Mouse (Mus musculus) heart, embryonic 13.5 days (tissue): ENCODE results near the gene Tpo. TPM values are rescaled to one million over a fixed set of nuclear protein-coding genes. Genes with fewer than 3 reads are reported as not detected.

Experiments
- ATAC-seq: fragments of 200-750 bp; cut with Nextera tagmentation; 2 replicates; pipeline ENCODE4 v1.8.0; 2017; ENCODE audit warnings: moderate TSS enrichment; ENCODE audit not compliant: insufficient number of reproducible peaks, low FRiP score, low TSS enrichment; ENCODE audit errors: extremely low read depth
- H3K27ac ChIP-seq: fragments of 300-500 bp; sonication (generic); replicated peaks from 2 replicates; pipeline ENCODE4 v1.5.1; 2015; ENCODE audit warnings: moderate library complexity, mild to moderate bottlenecking, inconsistent platforms
- H3K27me3 ChIP-seq: fragments of 300-500 bp; sonication (generic); replicated peaks from 2 replicates; pipeline ENCODE4 v1.6.1; 2015; ENCODE audit warnings: mild to moderate bottlenecking, inconsistent platforms
- H3K36me3 ChIP-seq: fragments of 300-500 bp; sonication (generic); 2 replicates; pipeline ENCODE4 v1.6.1; 2015; ENCODE audit warnings: mild to moderate bottlenecking, inconsistent platforms
- H3K4me1 ChIP-seq: fragments of 300-500 bp; sonication (generic); 2 replicates; pipeline ENCODE4 v1.6.1; 2015; ENCODE audit warnings: inconsistent platforms
- H3K4me2 ChIP-seq: fragments of 300-500 bp; sonication (generic); 2 replicates; pipeline ENCODE4 v1.6.1; 2015; ENCODE audit warnings: inconsistent platforms, mild to moderate bottlenecking, moderate library complexity
- H3K4me3 ChIP-seq: fragments of 300-500 bp; sonication (generic); 2 replicates; pipeline ENCODE4 v1.5.1; 2015; ENCODE audit warnings: moderate library complexity, mild to moderate bottlenecking, inconsistent platforms
- H3K9ac ChIP-seq: fragments of 300-500 bp; sonication (generic); 2 replicates; pipeline ENCODE4 v1.6.1; 2015; ENCODE audit warnings: inconsistent platforms, mild to moderate bottlenecking, moderate library complexity
- H3K9me3 ChIP-seq: fragments of 300-500 bp; sonication (generic); 2 replicates; pipeline ENCODE4 v1.6.1; 2016; ENCODE audit warnings: inconsistent platforms
- WGBS: fragments of 180-500 bp; shearing (Covaris S2); methylation state at CpG from one replicate; pipeline ENCODE4 v1.1.7; 2015; ENCODE audit warnings: mixed read lengths; 5-methylcytosine and 5-hydroxymethylcytosine counted together
- polyA plus RNA-seq: library from polyadenylated mRNA; unstranded; fragments of >200 nt; fragmentation: Nextera tagmentation; extraction: Ambion mirVana; gene quantifications from 2 replicates; pipeline ENCODE4 v1.2.1, GENCODE M21; 2015

The Tpo gene
- polyA plus RNA-seq, 1 experiment from 2014 or later, result 0.08 TPM

GRCm38 (mm10) chr12:30154079-30154673 lies 21.8 kb upstream of the Tpo start:
- ATAC-seq, result no peak
- Histone ChIP-seq H3K9me3 (0 out of 2 replicates have a peak, but pooled peaks cover 3% of the 10 kb centered on the region), H3K27ac (no peak overlapping the region), H3K9ac (no peak overlapping the region), H3K4me2 (no peak overlapping the region), H3K4me3 (no peak overlapping the region), H3K36me3 (no peaks in the 10 kb centered on the region), H3K27me3 (no peaks in the 10 kb centered on the region), H3K4me1 (peaks cover 2% of the 10 kb centered on the region)
- WGBS, result 58% methylated on average over 7 of the region's 7 CpGs

- 55% methylated on average over 3 of the region's 3 CpGs for WGBS
- Histone ChIP-seq H3K36me3 (no peaks in the 10 kb centered on the region), H3K4me2 (no peak overlapping the region), H3K27ac (no peak overlapping the region), H3K27me3 (0 out of 2 replicates have a peak, but pooled peaks cover 2% of the 10 kb centered on the region), H3K4me1 (peaks cover 2% of the 10 kb centered on the region; the same call in 1 of the 2 replicates), H3K4me3 (no peak overlapping the region), H3K9ac (no peak overlapping the region), H3K9me3 (no peaks in the 10 kb centered on the region)
- no peak for ATAC-seq
Measured at GRCm38 (mm10) chr12:30142085-30142484, 9.7 kb upstream of the Tpo start.

GRCm38 (mm10) chr12:30129411-30129716 lies 3.1 kb downstream of the Tpo start:
- H3K4me3 ChIP-seq, result no peak overlapping the region
- H3K27ac ChIP-seq, result no peak overlapping the region
- H3K4me2 ChIP-seq, result no peak overlapping the region
- H3K4me1 ChIP-seq, result peaks cover 3% of the 10 kb centered on the region; the same call in 1 of the 2 replicates
- H3K9me3 ChIP-seq, result no peaks in the 10 kb centered on the region
- no peak for ATAC-seq
- H3K9ac ChIP-seq, result no peak overlapping the region
- peaks cover 3% of the 10 kb centered on the region; the same call in 1 of the 2 replicates for H3K27me3 ChIP-seq
- 73% methylated on average over 6 of the region's 6 CpGs for WGBS
- H3K36me3 ChIP-seq, result no peaks in the 10 kb centered on the region

- peaks cover 3% of the 10 kb centered on the region; the same call in 1 of the 2 replicates for H3K27me3 ChIP-seq
- H3K4me2 ChIP-seq, result no peak overlapping the region
- H3K36me3 ChIP-seq, result no peaks in the 10 kb centered on the region
- H3K4me1 ChIP-seq, result peaks cover 3% of the 10 kb centered on the region; the same call in 1 of the 2 replicates
- no peak overlapping the region for H3K4me3 ChIP-seq
- no peak overlapping the region for H3K27ac ChIP-seq
- H3K9me3 ChIP-seq, result no peaks in the 10 kb centered on the region
- WGBS, result 61% methylated on average over 7 of the region's 7 CpGs
- no peak overlapping the region for H3K9ac ChIP-seq
- ATAC-seq, result no peak
Measured at GRCm38 (mm10) chr12:30128561-30129410, 3.6 kb downstream of the Tpo start.

- Histone ChIP-seq H3K36me3 (no peaks in the 10 kb centered on the region), H3K27ac (no peak overlapping the region), H3K4me2 (no peak overlapping the region), H3K27me3 (peaks cover 9% of the 10 kb centered on the region; the same call in 1 of the 2 replicates), H3K9ac (no peak overlapping the region), H3K4me1 (peaks cover 3% of the 10 kb centered on the region; the same call in 1 of the 2 replicates), H3K9me3 (no peaks in the 10 kb centered on the region), H3K4me3 (no peak overlapping the region)
- no peak for ATAC-seq
- WGBS, result 70% methylated on average over 7 of the region's 7 CpGs
Measured at GRCm38 (mm10) chr12:30122347-30122746, 10.1 kb downstream of the Tpo start.

- no peak overlapping the region for H3K27ac ChIP-seq
- H3K4me3 ChIP-seq, result no peak overlapping the region
- H3K27me3 ChIP-seq, result no peaks in the 10 kb centered on the region
- H3K4me1 ChIP-seq, result no peaks in the 10 kb centered on the region
- no peaks in the 10 kb centered on the region for H3K9me3 ChIP-seq
- no peak overlapping the region for H3K4me2 ChIP-seq
- ATAC-seq, result no peak
- WGBS, result 73% methylated on average over 2 of the region's 2 CpGs
- no peaks in the 10 kb centered on the region for H3K36me3 ChIP-seq
- H3K9ac ChIP-seq, result no peak overlapping the region
Measured at GRCm38 (mm10) chr12:30112271-30112670, 20.2 kb downstream of the Tpo start.

- Histone ChIP-seq H3K4me1 (no peaks in the 10 kb centered on the region), H3K4me3 (no peak overlapping the region), H3K9ac (no peak overlapping the region), H3K36me3 (no peaks in the 10 kb centered on the region), H3K9me3 (no peaks in the 10 kb centered on the region), H3K27ac (no peak overlapping the region), H3K27me3 (no peaks in the 10 kb centered on the region), H3K4me2 (no peak overlapping the region)
- no peak for ATAC-seq
- WGBS, result 71% methylated on average over 14 of the region's 14 CpGs
Measured at GRCm38 (mm10) chr12:30109646-30110605, 22.5 kb downstream of the Tpo start.

GRCm38 (mm10) chr12:30102891-30103565 lies 29.4 kb downstream of the Tpo start:
- no peak overlapping the region for H3K27ac ChIP-seq
- no peaks in the 10 kb centered on the region for H3K36me3 ChIP-seq
- H3K4me3 ChIP-seq, result no peak overlapping the region
- no peaks in the 10 kb centered on the region for H3K9me3 ChIP-seq
- H3K4me1 ChIP-seq, result no peaks in the 10 kb centered on the region
- peaks cover 19% of the 10 kb centered on the region for H3K27me3 ChIP-seq
- peak overlapping the region; percentile 52 for H3K4me2 ChIP-seq
- H3K9ac ChIP-seq, result no peak overlapping the region
- ATAC-seq, result no peak
- 28% methylated on average over 29 of the region's 29 CpGs for WGBS

GRCm38 (mm10) chr12:30092081-30092480 lies 40.3 kb downstream of the Tpo start:
- ATAC-seq, result no peak
- Histone ChIP-seq H3K9me3 (no peaks in the 10 kb centered on the region), H3K36me3 (no peaks in the 10 kb centered on the region), H3K27ac (no peak overlapping the region), H3K4me2 (no peak overlapping the region), H3K9ac (no peak overlapping the region), H3K4me1 (no peaks in the 10 kb centered on the region), H3K4me3 (no peak overlapping the region), H3K27me3 (no peaks in the 10 kb centered on the region)
- WGBS, result 79% methylated on average over 5 of the region's 5 CpGs

GRCm38 (mm10) chr12:30083971-30084370 lies 48.5 kb downstream of the Tpo start:
- no peak for ATAC-seq
- no peak overlapping the region for H3K27ac ChIP-seq
- H3K9ac ChIP-seq, result no peak overlapping the region
- H3K4me2 ChIP-seq, result no peak overlapping the region
- no peak overlapping the region for H3K4me3 ChIP-seq
- H3K27me3 ChIP-seq, result no peaks in the 10 kb centered on the region
- 0 out of 2 replicates have a peak, but pooled peaks cover 3% of the 10 kb centered on the region for H3K4me1 ChIP-seq
- WGBS, result 62% methylated on average over 3 of the region's 3 CpGs
- no peaks in the 10 kb centered on the region for H3K36me3 ChIP-seq
- peaks cover 11% of the 10 kb centered on the region for H3K9me3 ChIP-seq
